Mouse (Mus musculus): ENCODE results near the gene Kcna2. TPM values are rescaled to one million over a fixed set of nuclear protein-coding genes. Genes with fewer than 3 reads are reported as not detected.

Kcna2 gene
- polyA plus RNA-seq (2015; fragmentation: Nextera tagmentation; extraction: Ambion mirVana): 0.12 and 0.14 TPM in 2 replicates

- ATAC-seq (ENCODE audit: insufficient read depth, low FRiP score): no peak
- Histone ChIP-seq H3K27me3 (ENCODE audit: control insufficient read depth, insufficient read depth, low read length) (peaks cover 54% of the 10 kb centered on the region), H3K4me2 (ENCODE audit: low read depth, low read length) (peak within 1 kb of the TSS; percentile 94), H3K27ac (ENCODE audit: low read length) (no peak within 1 kb of the TSS), H3K36me3 (ENCODE audit: control insufficient read depth, insufficient read depth, low read length) (no peaks in the 10 kb centered on the region), H3K4me3 (replicated peaks; ENCODE audit: low read length) (peak within 1 kb of the TSS; percentile 52), H3K9me3 (replicated peaks; ENCODE audit: control insufficient read depth, low read length) (no peaks in the 10 kb centered on the region), H3K4me1 (ENCODE audit: control insufficient read depth, insufficient read depth, low read length) (peaks cover 11% of the 10 kb centered on the region), H3K9ac (ENCODE audit: low read length) (peak within 1 kb of the TSS; percentile 63)
- 5% methylated on average over 16 of the region's 16 CpGs for WGBS
Measured at GRCm38 (mm10) chr3:107100811-107101455, at the start of gene Kcna2. Kcna2 (plus strand) TSS chr3:107101146.

- ATAC-seq (ENCODE audit: insufficient read depth, low FRiP score): no peak
- no peak overlapping the region for H3K4me2 ChIP-seq (ENCODE audit: low read depth, low read length)
- H3K4me1 ChIP-seq (ENCODE audit: control insufficient read depth, insufficient read depth, low read length): no peaks in the 10 kb centered on the region
- no peaks in the 10 kb centered on the region for H3K36me3 ChIP-seq (ENCODE audit: control insufficient read depth, insufficient read depth, low read length)
- no peak overlapping the region for H3K4me3 ChIP-seq (replicated peaks; ENCODE audit: low read length)
- 88% methylated on average over 1 of the region's 1 CpGs for WGBS
- no peak overlapping the region for H3K27ac ChIP-seq (ENCODE audit: low read length)
- no peaks in the 10 kb centered on the region for H3K9me3 ChIP-seq (replicated peaks; ENCODE audit: control insufficient read depth, low read length)
- no peak overlapping the region for H3K9ac ChIP-seq (ENCODE audit: low read length)
- H3K27me3 ChIP-seq (ENCODE audit: control insufficient read depth, insufficient read depth, low read length): no peaks in the 10 kb centered on the region
Measured at GRCm38 (mm10) chr3:107061468-107061867, 39.5 kb upstream of the Kcna2 start.

GRCm38 (mm10) chr3:107062771-107063170 is 38.2 kb upstream of the Kcna2 start:
- Histone ChIP-seq H3K4me1 (ENCODE audit: control insufficient read depth, insufficient read depth, low read length) (no peaks in the 10 kb centered on the region), H3K9ac (ENCODE audit: low read length) (no peak overlapping the region), H3K27me3 (ENCODE audit: control insufficient read depth, insufficient read depth, low read length) (no peaks in the 10 kb centered on the region), H3K36me3 (ENCODE audit: control insufficient read depth, insufficient read depth, low read length) (no peaks in the 10 kb centered on the region), H3K27ac (ENCODE audit: low read length) (no peak overlapping the region), H3K4me3 (replicated peaks; ENCODE audit: low read length) (no peak overlapping the region), H3K9me3 (replicated peaks; ENCODE audit: control insufficient read depth, low read length) (no peaks in the 10 kb centered on the region), H3K4me2 (ENCODE audit: low read depth, low read length) (no peak overlapping the region)
- WGBS: 47% methylated on average over 1 of the region's 1 CpGs
- ATAC-seq (ENCODE audit: insufficient read depth, low FRiP score): no peak

- no peaks in the 10 kb centered on the region for H3K4me1 ChIP-seq (ENCODE audit: control insufficient read depth, insufficient read depth, low read length)
Measured at GRCm38 (mm10) chr3:107065510-107066095, 35.3 kb upstream of the Kcna2 start.

GRCm38 (mm10) chr3:107066165-107066850 is 34.6 kb upstream of the Kcna2 start:
- H3K27me3 ChIP-seq (ENCODE audit: control insufficient read depth, insufficient read depth, low read length): no peaks in the 10 kb centered on the region
- H3K9ac ChIP-seq (ENCODE audit: low read length): no peak overlapping the region
- no peak for ATAC-seq (ENCODE audit: insufficient read depth, low FRiP score)
- no peaks in the 10 kb centered on the region for H3K36me3 ChIP-seq (ENCODE audit: control insufficient read depth, insufficient read depth, low read length)
- no peak overlapping the region for H3K4me2 ChIP-seq (ENCODE audit: low read depth, low read length)
- H3K27ac ChIP-seq (ENCODE audit: low read length): no peak overlapping the region
- no peaks in the 10 kb centered on the region for H3K4me1 ChIP-seq (ENCODE audit: control insufficient read depth, insufficient read depth, low read length)
- WGBS: 79% methylated on average over 7 of the region's 7 CpGs
- no peak overlapping the region for H3K4me3 ChIP-seq (replicated peaks; ENCODE audit: low read length)
- no peaks in the 10 kb centered on the region for H3K9me3 ChIP-seq (replicated peaks; ENCODE audit: control insufficient read depth, low read length)

More at GRCm38 (mm10) chr3:107065510-107066095, 35.3 kb upstream of the Kcna2 start:
- no peaks in the 10 kb centered on the region for H3K36me3 ChIP-seq (ENCODE audit: control insufficient read depth, insufficient read depth, low read length)
- H3K9me3 ChIP-seq (replicated peaks; ENCODE audit: control insufficient read depth, low read length): no peaks in the 10 kb centered on the region
- no peaks in the 10 kb centered on the region for H3K27me3 ChIP-seq (ENCODE audit: control insufficient read depth, insufficient read depth, low read length)
- ATAC-seq (ENCODE audit: insufficient read depth, low FRiP score): no peak
- no peak overlapping the region for H3K4me3 ChIP-seq (replicated peaks; ENCODE audit: low read length)
- no peak overlapping the region for H3K27ac ChIP-seq (ENCODE audit: low read length)
- no peak overlapping the region for H3K4me2 ChIP-seq (ENCODE audit: low read depth, low read length)
- WGBS: 59% methylated on average over 6 of the region's 6 CpGs
- H3K9ac ChIP-seq (ENCODE audit: low read length): no peak overlapping the region

GRCm38 (mm10) chr3:107067245-107067644 is 33.7 kb upstream of the Kcna2 start:
- Histone ChIP-seq H3K36me3 (ENCODE audit: control insufficient read depth, insufficient read depth, low read length) (no peaks in the 10 kb centered on the region), H3K27ac (ENCODE audit: low read length) (no peak overlapping the region), H3K4me2 (ENCODE audit: low read depth, low read length) (no peak overlapping the region), H3K9me3 (replicated peaks; ENCODE audit: control insufficient read depth, low read length) (no peaks in the 10 kb centered on the region), H3K27me3 (ENCODE audit: control insufficient read depth, insufficient read depth, low read length) (no peaks in the 10 kb centered on the region), H3K4me3 (replicated peaks; ENCODE audit: low read length) (no peak overlapping the region), H3K9ac (ENCODE audit: low read length) (no peak overlapping the region), H3K4me1 (ENCODE audit: control insufficient read depth, insufficient read depth, low read length) (no peaks in the 10 kb centered on the region)
- 72% methylated on average over 6 of the region's 6 CpGs for WGBS
- ATAC-seq (ENCODE audit: insufficient read depth, low FRiP score): no peak

- Histone ChIP-seq H3K4me1 (ENCODE audit: control insufficient read depth, insufficient read depth, low read length) (no peaks in the 10 kb centered on the region), H3K36me3 (ENCODE audit: control insufficient read depth, insufficient read depth, low read length) (no peaks in the 10 kb centered on the region), H3K27me3 (ENCODE audit: control insufficient read depth, insufficient read depth, low read length) (no peaks in the 10 kb centered on the region), H3K27ac (ENCODE audit: low read length) (no peak overlapping the region), H3K9me3 (replicated peaks; ENCODE audit: control insufficient read depth, low read length) (no peaks in the 10 kb centered on the region), H3K4me3 (replicated peaks; ENCODE audit: low read length) (no peak overlapping the region), H3K4me2 (ENCODE audit: low read depth, low read length) (no peak overlapping the region), H3K9ac (ENCODE audit: low read length) (no peak overlapping the region)
- 52% methylated on average over 2 of the region's 2 CpGs for WGBS
- no peak for ATAC-seq (ENCODE audit: insufficient read depth, low FRiP score)
Measured at GRCm38 (mm10) chr3:107073863-107074262, 27.1 kb upstream of the Kcna2 start.

GRCm38 (mm10) chr3:107075705-107076104 is 25.2 kb upstream of the Kcna2 start:
- H3K9ac ChIP-seq (ENCODE audit: low read length): no peak overlapping the region
- no peaks in the 10 kb centered on the region for H3K36me3 ChIP-seq (ENCODE audit: control insufficient read depth, insufficient read depth, low read length)
- no peaks in the 10 kb centered on the region for H3K9me3 ChIP-seq (replicated peaks; ENCODE audit: control insufficient read depth, low read length)
- no peak overlapping the region for H3K27ac ChIP-seq (ENCODE audit: low read length)
- H3K4me3 ChIP-seq (replicated peaks; ENCODE audit: low read length): no peak overlapping the region
- no peak overlapping the region for H3K4me2 ChIP-seq (ENCODE audit: low read depth, low read length)
- no peaks in the 10 kb centered on the region for H3K4me1 ChIP-seq (ENCODE audit: control insufficient read depth, insufficient read depth, low read length)
- ATAC-seq (ENCODE audit: insufficient read depth, low FRiP score): no peak
- 85% methylated on average over 1 of the region's 1 CpGs for WGBS
- H3K27me3 ChIP-seq (ENCODE audit: control insufficient read depth, insufficient read depth, low read length): no peaks in the 10 kb centered on the region

GRCm38 (mm10) chr3:107076658-107077057 is 24.3 kb upstream of the Kcna2 start:
- Histone ChIP-seq H3K9ac (ENCODE audit: low read length) (no peak overlapping the region), H3K36me3 (ENCODE audit: control insufficient read depth, insufficient read depth, low read length) (no peaks in the 10 kb centered on the region), H3K4me2 (ENCODE audit: low read depth, low read length) (no peak overlapping the region), H3K9me3 (replicated peaks; ENCODE audit: control insufficient read depth, low read length) (no peaks in the 10 kb centered on the region), H3K27me3 (ENCODE audit: control insufficient read depth, insufficient read depth, low read length) (no peaks in the 10 kb centered on the region), H3K27ac (ENCODE audit: low read length) (no peak overlapping the region), H3K4me1 (ENCODE audit: control insufficient read depth, insufficient read depth, low read length) (no peaks in the 10 kb centered on the region), H3K4me3 (replicated peaks; ENCODE audit: low read length) (no peak overlapping the region)
- WGBS: 38% methylated on average over 3 of the region's 3 CpGs
- no peak for ATAC-seq (ENCODE audit: insufficient read depth, low FRiP score)
